Mouse (Mus musculus): ENCODE results near the gene Tssk4.

- TF ChIP-seq POLR2A (IDR thresholded peaks at IDR 0.05; ENCODE audit: low read depth, low read length) (no peak), CTCF (conservative IDR thresholded peaks at IDR 0.05; ENCODE audit: insufficient read depth, insufficient read length, low read depth, low read length) (no peak)
Measured at GRCm38 (mm10) chr14:55682118-55682493, 32.1 kb downstream of the Tssk4 start.
